Mouse (Mus musculus) forebrain, embryonic 15.5 days (tissue): ENCODE results near the gene Scamp1. TPM values are rescaled to one million over a fixed set of nuclear protein-coding genes. Genes with fewer than 3 reads are reported as not detected.

ENCODE experiments used
- ATAC-seq: fragments of 200-750 bp; cut with Nextera tagmentation; replicated peaks from 2 replicates; pipeline ENCODE4 v1.8.0; 2017; ENCODE audit warnings: mild to moderate bottlenecking, moderate TSS enrichment, moderate library complexity
- H3K27ac ChIP-seq: fragments of 300-500 bp; sonication (generic); replicated peaks from 2 replicates; pipeline ENCODE4 v1.5.1; 2015; ENCODE audit warnings: mild to moderate bottlenecking, inconsistent platforms
- H3K27me3 ChIP-seq: fragments of 300-500 bp; sonication (generic); 2 replicates; pipeline ENCODE4 v1.6.1; 2015; ENCODE audit warnings: inconsistent platforms
- H3K36me3 ChIP-seq: fragments of 300-500 bp; sonication (generic); 2 replicates; pipeline ENCODE4 v1.6.1; 2015; ENCODE audit warnings: mild to moderate bottlenecking, inconsistent platforms
- H3K4me1 ChIP-seq: fragments of 300-500 bp; sonication (generic); 2 replicates; pipeline ENCODE4 v1.6.1; 2015; ENCODE audit warnings: inconsistent platforms
- H3K4me2 ChIP-seq: fragments of 300-500 bp; sonication (generic); replicated peaks from 2 replicates; pipeline ENCODE4 v1.6.1; 2015; ENCODE audit warnings: mild to moderate bottlenecking, inconsistent platforms
- H3K4me3 ChIP-seq: fragments of 300-500 bp; sonication (generic); 2 replicates; pipeline ENCODE4 v1.5.1; 2015; ENCODE audit warnings: mild to moderate bottlenecking, inconsistent platforms
- H3K9ac ChIP-seq: fragments of 300-500 bp; sonication (generic); replicated peaks from 2 replicates; pipeline ENCODE4 v1.6.1; 2015; ENCODE audit warnings: mild to moderate bottlenecking, inconsistent platforms
- H3K9me3 ChIP-seq: fragments of 300-500 bp; sonication (generic); 2 replicates; pipeline ENCODE4 v1.6.1; 2016; ENCODE audit warnings: inconsistent platforms
- WGBS: fragments of 180-500 bp; shearing (Covaris S2); methylation state at CpG from one replicate; pipeline ENCODE4 v1.1.7; 2015; ENCODE audit warnings: mixed read lengths; 5-methylcytosine and 5-hydroxymethylcytosine counted together
- polyA plus RNA-seq: library from polyadenylated mRNA; unstranded; fragments of >200 nt; fragmentation: Nextera tagmentation; extraction: Ambion mirVana; gene quantifications from 2 replicates; pipeline ENCODE4 v1.2.1, GENCODE M21; 2015

Gene Scamp1
- polyA plus RNA-seq, 1 experiment from 2014 or later: 111 TPM

GRCm38 (mm10) chr13:94306277-94306967, 20.8 kb upstream of the Scamp1 start:
- WGBS: 30% methylated on average over 18 of the region's 18 CpGs
- H3K36me3 ChIP-seq: no peaks in the 10 kb centered on the region
- no peaks in the 10 kb centered on the region for H3K27me3 ChIP-seq
- ATAC-seq: peak; percentile 92
- peak overlapping the region; percentile 16; the same call in 1 of the 2 replicates for H3K4me3 ChIP-seq
- peaks cover 11% of the 10 kb centered on the region for H3K4me1 ChIP-seq
- H3K4me2 ChIP-seq: peak overlapping the region; percentile 35
- H3K9ac ChIP-seq: no peak overlapping the region
- H3K9me3 ChIP-seq: no peaks in the 10 kb centered on the region
- peak overlapping the region; percentile 66 for H3K27ac ChIP-seq

- ATAC-seq: no peak
- 41% methylated on average over 7 of the region's 7 CpGs for WGBS
- H3K36me3 ChIP-seq: no peaks in the 10 kb centered on the region
- no peaks in the 10 kb centered on the region for H3K4me1 ChIP-seq
- H3K9me3 ChIP-seq: no peaks in the 10 kb centered on the region
- no peak overlapping the region for H3K27ac ChIP-seq
- no peak overlapping the region for H3K4me2 ChIP-seq
- no peak overlapping the region for H3K4me3 ChIP-seq
- no peaks in the 10 kb centered on the region for H3K27me3 ChIP-seq
- H3K9ac ChIP-seq: no peak overlapping the region
Measured at GRCm38 (mm10) chr13:94300946-94301538, 15.4 kb upstream of the Scamp1 start.

GRCm38 (mm10) chr13:94300232-94300631, 14.6 kb upstream of the Scamp1 start:
- H3K9me3 ChIP-seq: no peaks in the 10 kb centered on the region
- H3K36me3 ChIP-seq: no peaks in the 10 kb centered on the region
- H3K4me2 ChIP-seq: no peak overlapping the region
- no peaks in the 10 kb centered on the region for H3K4me1 ChIP-seq
- H3K27me3 ChIP-seq: no peaks in the 10 kb centered on the region
- no peak overlapping the region for H3K27ac ChIP-seq
- no peak overlapping the region for H3K9ac ChIP-seq
- ATAC-seq: no peak
- WGBS: 90% methylated on average over 4 of the region's 4 CpGs
- H3K4me3 ChIP-seq: no peak overlapping the region

- no peaks in the 10 kb centered on the region for H3K9me3 ChIP-seq
- H3K4me2 ChIP-seq: no peak overlapping the region
- H3K27ac ChIP-seq: no peak overlapping the region
- no peak for ATAC-seq
- no peak overlapping the region for H3K9ac ChIP-seq
- WGBS: 87% methylated on average over 4 of the region's 4 CpGs
- H3K36me3 ChIP-seq: no peaks in the 10 kb centered on the region
- no peaks in the 10 kb centered on the region for H3K27me3 ChIP-seq
- no peaks in the 10 kb centered on the region for H3K4me1 ChIP-seq
- no peak overlapping the region for H3K4me3 ChIP-seq
Measured at GRCm38 (mm10) chr13:94298401-94298800, 12.7 kb upstream of the Scamp1 start.

- Histone ChIP-seq H3K9ac (no peak overlapping the region), H3K9me3 (no peaks in the 10 kb centered on the region), H3K4me2 (no peak overlapping the region), H3K27ac (no peak overlapping the region), H3K36me3 (no peaks in the 10 kb centered on the region), H3K4me3 (no peak overlapping the region), H3K27me3 (no peaks in the 10 kb centered on the region), H3K4me1 (no peaks in the 10 kb centered on the region)
- ATAC-seq: no peak
- 88% methylated on average over 11 of the region's 11 CpGs for WGBS
Measured at GRCm38 (mm10) chr13:94296371-94296770, 10.7 kb upstream of the Scamp1 start.

- ATAC-seq: no peak
- Histone ChIP-seq H3K4me3 (no peak overlapping the region), H3K27me3 (no peaks in the 10 kb centered on the region), H3K9me3 (no peaks in the 10 kb centered on the region), H3K4me2 (no peak overlapping the region), H3K27ac (no peak overlapping the region), H3K4me1 (no peaks in the 10 kb centered on the region), H3K36me3 (no peaks in the 10 kb centered on the region), H3K9ac (no peak overlapping the region)
- 88% methylated on average over 8 of the region's 8 CpGs for WGBS
Measured at GRCm38 (mm10) chr13:94295922-94296321, 10.3 kb upstream of the Scamp1 start.

GRCm38 (mm10) chr13:94294886-94295285, 9.2 kb upstream of the Scamp1 start:
- Histone ChIP-seq H3K27ac (no peak overlapping the region), H3K4me3 (no peak overlapping the region), H3K36me3 (no peaks in the 10 kb centered on the region), H3K9ac (no peak overlapping the region), H3K4me1 (no peaks in the 10 kb centered on the region), H3K4me2 (no peak overlapping the region), H3K27me3 (no peaks in the 10 kb centered on the region), H3K9me3 (no peaks in the 10 kb centered on the region)
- ATAC-seq: no peak
- WGBS: 48% methylated on average over 3 of the region's 3 CpGs

GRCm38 (mm10) chr13:94293911-94294310, 8.3 kb upstream of the Scamp1 start:
- no peak for ATAC-seq
- Histone ChIP-seq H3K4me3 (no peak overlapping the region), H3K9me3 (no peaks in the 10 kb centered on the region), H3K9ac (no peak overlapping the region), H3K4me2 (no peak overlapping the region), H3K27me3 (no peaks in the 10 kb centered on the region), H3K36me3 (no peaks in the 10 kb centered on the region), H3K27ac (no peak overlapping the region), H3K4me1 (no peaks in the 10 kb centered on the region)
- WGBS: 69% methylated on average over 10 of the region's 10 CpGs

- Histone ChIP-seq H3K4me3 (peak overlapping the region; percentile 98), H3K36me3 (no peaks in the 10 kb centered on the region), H3K27me3 (no peaks in the 10 kb centered on the region), H3K4me2 (peak overlapping the region; percentile 60), H3K27ac (no peak overlapping the region), H3K4me1 (peaks cover 24% of the 10 kb centered on the region), H3K9me3 (no peaks in the 10 kb centered on the region), H3K9ac (no peak overlapping the region)
- 31% methylated on average over 5 of the region's 5 CpGs for WGBS
- no peak for ATAC-seq
Measured at GRCm38 (mm10) chr13:94286195-94286594, 538 bp upstream of the Scamp1 start.

GRCm38 (mm10) chr13:94284543-94285269, 951 bp downstream of the Scamp1 start:
- WGBS: under 1% methylated on average over 65 of the region's 65 CpGs
- H3K9me3 ChIP-seq: no peaks in the 10 kb centered on the region
- H3K27ac ChIP-seq: peak overlapping the region; percentile 90
- peak overlapping the region; percentile 98 for H3K4me3 ChIP-seq
- no peaks in the 10 kb centered on the region for H3K27me3 ChIP-seq
- peak overlapping the region; percentile 60 for H3K4me2 ChIP-seq
- no peak; the same call in 1 of the 2 replicates for ATAC-seq
- H3K4me1 ChIP-seq: peaks cover 24% of the 10 kb centered on the region
- H3K36me3 ChIP-seq: no peaks in the 10 kb centered on the region
- peak overlapping the region; percentile 99 for H3K9ac ChIP-seq

GRCm38 (mm10) chr13:94279420-94279819, 6.2 kb downstream of the Scamp1 start:
- Histone ChIP-seq H3K9ac (no peak overlapping the region), H3K9me3 (no peaks in the 10 kb centered on the region), H3K27me3 (no peaks in the 10 kb centered on the region), H3K4me3 (no peak overlapping the region), H3K4me2 (no peak overlapping the region), H3K36me3 (no peaks in the 10 kb centered on the region), H3K4me1 (peaks cover 19% of the 10 kb centered on the region), H3K27ac (no peak overlapping the region)
- ATAC-seq: no peak
- 66% methylated on average over 5 of the region's 5 CpGs for WGBS

GRCm38 (mm10) chr13:94271284-94271683, 14.4 kb downstream of the Scamp1 start:
- ATAC-seq: no peak
- no peaks in the 10 kb centered on the region for H3K9me3 ChIP-seq

More at GRCm38 (mm10) chr13:94271284-94271683, 14.4 kb downstream of the Scamp1 start:
- WGBS: 83% methylated on average over 6 of the region's 6 CpGs
- Histone ChIP-seq H3K9ac (no peak overlapping the region), H3K27ac (no peak overlapping the region), H3K4me1 (peaks cover 13% of the 10 kb centered on the region), H3K4me3 (no peak overlapping the region), H3K4me2 (no peak overlapping the region), H3K27me3 (no peaks in the 10 kb centered on the region), H3K36me3 (no peaks in the 10 kb centered on the region)
